Mouse (Mus musculus): ENCODE data around the gene Cplx2.

GRCm38 (mm10) chr13:54405805-54406204 lies 34.7 kb downstream of the Cplx2 start:
- TF ChIP-seq CHD2 (IDR thresholded peaks at IDR 0.05; ENCODE audit: low read depth, low read length) (no peak), ZNF384 (IDR thresholded peaks at IDR 0.05; ENCODE audit: low read depth, low read length) (no peak), MAFK (IDR thresholded peaks at IDR 0.05; ENCODE audit: insufficient read depth, low read depth, low read length) (no peak), ZC3H11A (IDR thresholded peaks at IDR 0.05; ENCODE audit: borderline replicate concordance, low read depth, low read length) (no peak), HCFC1 (IDR thresholded peaks at IDR 0.05; ENCODE audit: borderline replicate concordance, insufficient read depth, low read length) (no peak)

Data from ES-E14 (cell line).